Mouse (Mus musculus): ENCODE measurements around the gene Gm10668. TPM values are rescaled to one million over a fixed set of nuclear protein-coding genes. Genes with fewer than 3 reads are reported as not detected.

Gm10668 gene
- polyA plus RNA-seq (2015; fragmentation: Nextera tagmentation; extraction: Ambion mirVana) = not detected in 2 replicates

DNA sequence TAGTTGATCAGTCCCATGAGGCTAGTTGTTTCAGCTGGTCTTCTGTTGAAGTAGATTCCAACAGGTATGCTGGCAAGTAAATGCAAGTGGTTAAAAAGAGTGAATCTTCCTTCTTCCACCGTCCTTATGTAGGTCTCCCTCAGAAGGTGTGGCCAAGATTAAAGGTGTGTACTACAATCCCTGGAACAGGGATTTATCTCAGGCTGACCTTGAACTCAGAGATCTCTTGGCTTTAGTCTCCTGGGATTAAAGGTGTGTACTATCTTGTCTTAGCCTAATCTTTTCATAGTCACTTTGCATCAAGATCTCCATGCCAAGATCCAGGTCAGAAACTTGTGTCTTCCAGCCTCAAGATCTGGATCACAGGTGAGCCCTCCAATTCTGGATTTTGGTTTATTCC lies at the start of gene Gm10668:
Gene Gm10668 (minus strand): TSS at position 101 of the 400 bp plus-strand sequence.

DNA sequence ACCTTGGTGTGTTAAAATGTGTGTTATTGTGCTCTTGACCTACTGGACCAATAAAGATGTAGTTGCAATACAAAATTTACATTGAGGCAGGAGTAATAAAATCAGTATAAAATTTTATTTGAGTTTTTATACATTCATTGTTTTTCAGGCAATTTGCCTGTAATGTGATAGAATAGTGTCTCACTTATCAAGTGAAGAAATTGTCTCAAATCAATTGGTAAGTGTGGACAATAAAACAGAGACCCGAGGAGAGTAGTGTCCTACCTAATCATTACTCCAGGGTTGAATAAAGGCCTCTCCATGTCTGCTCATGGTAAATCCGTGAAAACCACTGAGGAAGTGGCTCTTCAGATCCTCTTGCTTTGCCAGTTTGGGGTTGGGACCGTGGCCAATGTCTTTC lies 40.5 kb upstream of the Gm10668 start, which contains the start of gene Vmn1r112:
Gene Vmn1r112 (plus strand): TSS at position 301 of the 400 bp plus-strand sequence.

DNA sequence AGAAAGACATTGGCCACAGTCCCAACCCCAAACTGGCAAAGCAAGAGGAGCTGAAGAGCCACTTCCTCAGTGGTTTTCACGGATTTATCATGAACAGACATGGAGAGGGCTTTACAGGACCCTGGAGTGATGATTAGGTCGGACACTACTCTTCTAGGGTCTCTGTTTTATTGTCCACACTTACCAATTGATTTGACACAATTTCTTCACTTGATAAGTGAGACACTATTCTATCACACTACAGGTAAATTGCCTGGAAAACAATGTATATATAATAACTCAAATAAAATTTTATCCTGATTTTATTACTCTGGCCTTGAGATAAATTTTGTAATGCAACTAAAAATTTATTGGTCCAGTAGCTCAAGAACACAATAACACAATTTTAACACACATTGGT lies 27.3 kb downstream of the Gm10668 start, which contains the start of gene Vmn1r111:
Gene Vmn1r111 (minus strand): TSS at position 101 of the 400 bp plus-strand sequence.

Other genes with a start within 250 kb of the Gm10668 start
- not detected in 2 replicates for gene Vmn1r103, start 220.1 kb downstream of the Gm10668 start, polyA plus RNA-seq (2015; fragmentation: Nextera tagmentation; extraction: Ambion mirVana)
- not detected in 2 replicates for gene Vmn1r104, start 196.8 kb downstream of the Gm10668 start, polyA plus RNA-seq (2015; fragmentation: Nextera tagmentation; extraction: Ambion mirVana)
- not detected in 2 replicates for gene Gm5726, start 184.9 kb downstream of the Gm10668 start, polyA plus RNA-seq (2015; fragmentation: Nextera tagmentation; extraction: Ambion mirVana)
- not detected in 2 replicates for gene Gm4141, start 154.4 kb downstream of the Gm10668 start, polyA plus RNA-seq (2015; fragmentation: Nextera tagmentation; extraction: Ambion mirVana)
- not detected in 2 replicates for gene Gm4513, start 131.6 kb downstream of the Gm10668 start, polyA plus RNA-seq (2015; fragmentation: Nextera tagmentation; extraction: Ambion mirVana)
- gene Vmn1r107, start 61.7 kb downstream of the Gm10668 start, polyA plus RNA-seq (2015; fragmentation: Nextera tagmentation; extraction: Ambion mirVana) = not detected in 2 replicates
- gene Vmn1r111, start 27.4 kb downstream of the Gm10668 start, polyA plus RNA-seq (2015; fragmentation: Nextera tagmentation; extraction: Ambion mirVana) = not detected in 2 replicates
- gene Vmn1r112, start 40.6 kb upstream of the Gm10668 start, polyA plus RNA-seq (2015; fragmentation: Nextera tagmentation; extraction: Ambion mirVana) = not detected in 2 replicates
- not detected in 2 replicates for gene Vmn1r113, start 56.7 kb upstream of the Gm10668 start, polyA plus RNA-seq (2015; fragmentation: Nextera tagmentation; extraction: Ambion mirVana)
- not detected in 2 replicates for gene Vmn1r114, start 81.6 kb upstream of the Gm10668 start, polyA plus RNA-seq (2015; fragmentation: Nextera tagmentation; extraction: Ambion mirVana)
- not detected in 2 replicates for gene Vmn1r115, start 114.4 kb upstream of the Gm10668 start, polyA plus RNA-seq (2015; fragmentation: Nextera tagmentation; extraction: Ambion mirVana)
- not detected in 2 replicates for gene Vmn1r116, start 141.6 kb upstream of the Gm10668 start, polyA plus RNA-seq (2015; fragmentation: Nextera tagmentation; extraction: Ambion mirVana)
- gene Vmn1r117, start 153.5 kb upstream of the Gm10668 start, polyA plus RNA-seq (2015; fragmentation: Nextera tagmentation; extraction: Ambion mirVana) = not detected in 2 replicates
- not detected in 2 replicates for gene Vmn1r118, start 181.7 kb upstream of the Gm10668 start, polyA plus RNA-seq (2015; fragmentation: Nextera tagmentation; extraction: Ambion mirVana)